Mouse (Mus musculus) spleen, adult 2 months (tissue): ENCODE results near the gene Lsmem1.

Source experiments
- CTCF ChIP-seq: fragments of 200-500 bp; IDR thresholded peaks from 2 replicates; pipeline ENCODE4 v1.5.1; 2011; ENCODE audit warnings: mild to moderate bottlenecking, inconsistent platforms; ENCODE audit not compliant: insufficient read depth, insufficient read length, insufficient replicate concordance; ENCODE audit errors: extremely low read depth
- POLR2A ChIP-seq: fragments of 200-500 bp; IDR thresholded peaks from 2 replicates; pipeline ENCODE4 v1.6.1; 2011; ENCODE audit warnings: low read depth, low read length, inconsistent platforms

DNA sequence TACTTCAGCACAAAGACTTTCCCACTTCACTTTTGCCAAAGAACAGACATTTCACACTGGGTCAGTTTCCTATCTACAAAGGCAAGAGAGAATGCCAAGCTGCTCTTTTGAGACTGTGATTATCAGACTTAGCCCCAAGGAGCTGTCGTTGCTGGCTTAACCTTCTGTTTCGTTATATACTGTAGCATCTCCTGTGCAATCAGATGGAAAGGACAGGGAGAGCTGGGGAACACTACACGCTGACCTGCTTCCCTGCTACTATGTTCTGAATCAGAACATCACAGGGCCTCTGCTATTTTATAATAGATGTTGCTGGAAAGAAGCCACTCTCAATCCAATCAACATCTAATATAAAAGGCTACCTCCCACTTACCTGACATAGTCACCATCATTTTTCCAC, 9.8 kb upstream of the Lsmem1 start:
- TF ChIP-seq CTCF (no peak), POLR2A (no peak)
